Mouse (Mus musculus): Measurements from ENCODE around the gene Il34.

The Il34 gene

DNA sequence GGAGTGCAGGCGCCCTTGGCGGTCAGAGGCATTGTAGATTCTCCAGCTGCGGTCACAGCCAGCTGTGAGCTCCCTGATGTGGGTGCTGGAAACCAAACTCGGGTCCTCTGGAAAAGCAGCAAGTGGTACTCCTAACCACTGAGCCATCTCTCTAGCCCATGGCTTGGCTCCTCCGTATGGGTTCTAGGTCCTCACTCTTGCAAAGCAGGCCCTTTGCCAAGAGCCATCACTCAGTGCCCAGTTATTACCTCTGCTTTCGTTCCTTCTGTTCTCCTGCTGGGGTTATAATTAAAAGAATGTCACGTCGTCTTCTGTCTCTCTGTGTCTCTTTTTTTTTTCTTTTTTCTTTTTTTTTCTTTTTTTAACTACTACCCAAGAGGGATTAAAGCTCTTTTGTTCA lies 72.7 kb downstream of the Il34 start:
- no peak for DNase-seq (ENCODE audit: low read depth)

DNA sequence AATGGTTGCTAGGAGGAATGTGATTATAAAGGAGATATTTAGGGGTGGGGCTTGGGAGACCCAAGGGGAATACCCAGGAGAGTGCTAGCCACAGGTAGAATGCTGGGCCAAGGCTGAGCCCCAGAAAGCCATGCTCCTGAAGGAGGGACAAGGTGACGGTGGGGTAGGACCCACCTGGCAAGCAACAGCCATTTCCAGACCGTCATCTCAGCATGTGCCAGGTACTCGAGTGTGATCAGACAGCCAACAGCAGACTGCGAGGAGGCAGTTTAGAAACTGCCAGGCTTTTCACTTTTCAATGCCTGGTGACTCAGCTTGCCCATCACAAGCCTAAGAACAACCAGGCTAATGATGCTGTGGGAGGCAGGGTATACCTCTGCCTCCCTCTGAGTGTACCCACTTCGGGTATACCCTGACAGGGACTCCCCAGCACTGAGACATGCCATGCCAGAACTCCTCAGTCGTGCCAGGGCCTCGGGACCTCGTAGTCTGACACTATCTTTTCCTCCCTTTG lies 74.3 kb downstream of the Il34 start:
- DNase-seq (ENCODE audit: low read depth): no peak

DNA sequence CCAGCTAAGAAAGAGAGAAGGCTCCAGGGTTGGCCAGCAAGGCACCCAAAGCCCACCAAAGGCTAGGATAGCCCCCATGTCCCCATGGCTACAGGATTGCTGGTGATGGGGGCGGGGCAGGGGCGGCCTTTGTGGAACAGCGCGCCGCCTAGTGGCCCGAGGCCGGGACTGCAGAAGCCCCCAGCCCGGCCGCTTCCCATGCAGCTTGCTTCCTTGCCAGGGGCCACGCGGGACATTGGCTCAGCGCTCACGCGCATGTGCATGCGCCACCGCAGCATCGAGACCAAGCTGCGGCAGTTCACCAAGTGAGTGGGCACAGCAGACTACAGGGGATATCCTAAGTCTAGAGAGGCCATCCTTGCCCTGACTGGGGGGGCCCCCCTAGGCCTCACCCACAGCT lies 78.8 kb downstream of the Il34 start:
- no peak for DNase-seq (ENCODE audit: low read depth)

DNA sequence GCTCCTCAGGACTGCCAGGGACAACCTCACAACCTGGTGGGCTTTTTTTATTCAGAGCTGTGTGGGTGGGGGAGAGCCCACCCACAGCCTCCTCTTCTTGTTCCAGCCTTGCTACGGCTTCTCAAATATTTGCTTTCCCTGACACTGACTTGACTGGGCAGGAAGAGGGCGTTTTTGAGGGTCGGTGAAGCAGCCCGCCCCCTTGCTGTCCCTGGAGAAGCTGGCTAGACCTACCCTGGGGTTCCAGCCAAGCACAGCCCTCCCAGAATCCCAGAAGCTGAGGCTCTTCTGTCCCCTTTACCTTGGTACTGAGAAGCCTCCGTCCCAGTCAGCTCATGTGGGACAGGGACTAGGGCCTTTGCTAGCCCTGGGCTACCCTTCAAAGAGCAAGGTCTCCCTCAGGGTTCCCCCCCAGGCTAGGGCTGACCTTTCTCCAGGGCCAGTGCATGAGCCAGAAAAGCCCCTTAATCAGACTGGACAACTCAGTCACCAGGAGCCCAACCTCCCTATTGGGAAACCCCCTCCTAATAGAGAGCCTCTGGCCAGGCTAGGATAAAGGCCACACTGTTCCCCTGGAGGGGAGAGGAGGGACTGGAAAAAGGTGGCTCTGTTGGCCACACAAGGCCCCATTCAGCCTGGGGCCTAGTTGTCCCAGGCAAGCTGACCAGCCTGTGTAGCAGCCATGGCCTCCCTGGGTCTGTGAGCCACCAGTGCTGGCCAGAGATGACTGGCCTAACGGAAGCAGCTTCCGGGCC lies 80.5 kb downstream of the Il34 start:
- no peak for DNase-seq (ENCODE audit: low read depth)

DNA sequence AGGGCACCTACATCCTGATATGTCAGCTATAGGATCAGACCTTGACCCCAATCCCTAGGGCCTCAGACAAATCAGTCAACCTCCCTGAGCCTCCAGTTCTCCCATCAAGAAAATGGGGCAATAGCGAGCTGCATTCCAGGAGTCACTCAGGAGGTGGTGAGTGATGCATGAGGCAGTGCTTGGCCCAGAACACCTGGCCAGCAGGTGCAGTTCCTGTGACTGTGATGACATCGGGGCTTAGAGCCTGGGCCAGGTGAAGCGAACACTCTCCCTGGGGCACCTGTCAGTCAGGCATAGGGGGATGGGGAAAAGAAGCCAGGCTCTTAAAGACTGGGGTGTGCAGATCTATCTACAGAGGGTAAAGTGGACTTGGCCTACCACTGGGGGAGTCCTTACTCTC lies 81.2 kb downstream of the Il34 start:
- no peak for DNase-seq (ENCODE audit: low read depth)

DNA sequence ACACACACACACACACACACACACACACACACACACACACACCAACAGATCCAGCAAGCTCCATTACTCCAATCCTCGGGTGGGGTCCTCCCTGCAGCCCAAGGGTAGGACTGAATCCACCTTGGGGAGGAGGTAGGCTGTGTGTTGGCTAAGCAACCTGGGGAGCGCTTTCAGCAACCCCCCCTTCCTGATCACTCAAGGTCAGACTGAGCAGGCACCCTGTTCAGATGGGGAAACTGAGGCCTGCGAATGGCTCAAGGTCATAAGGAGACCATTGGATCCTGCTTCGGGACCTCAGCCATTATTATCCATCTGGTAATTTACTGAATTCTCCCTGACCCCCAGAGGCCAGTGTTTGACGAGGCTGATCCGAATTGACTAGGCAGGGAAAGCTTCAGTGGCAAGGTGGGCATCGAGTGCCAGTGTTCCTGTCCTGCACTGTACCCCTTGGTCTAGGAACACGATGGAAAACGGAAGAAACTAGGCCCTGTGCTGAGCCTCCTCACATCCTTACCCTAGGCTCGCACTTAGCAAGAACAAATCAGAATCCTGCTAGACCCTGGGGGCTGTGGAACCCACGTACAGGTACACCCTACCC lies 83.2 kb downstream of the Il34 start:
- DNase-seq (ENCODE audit: low read depth): no peak

DNA sequence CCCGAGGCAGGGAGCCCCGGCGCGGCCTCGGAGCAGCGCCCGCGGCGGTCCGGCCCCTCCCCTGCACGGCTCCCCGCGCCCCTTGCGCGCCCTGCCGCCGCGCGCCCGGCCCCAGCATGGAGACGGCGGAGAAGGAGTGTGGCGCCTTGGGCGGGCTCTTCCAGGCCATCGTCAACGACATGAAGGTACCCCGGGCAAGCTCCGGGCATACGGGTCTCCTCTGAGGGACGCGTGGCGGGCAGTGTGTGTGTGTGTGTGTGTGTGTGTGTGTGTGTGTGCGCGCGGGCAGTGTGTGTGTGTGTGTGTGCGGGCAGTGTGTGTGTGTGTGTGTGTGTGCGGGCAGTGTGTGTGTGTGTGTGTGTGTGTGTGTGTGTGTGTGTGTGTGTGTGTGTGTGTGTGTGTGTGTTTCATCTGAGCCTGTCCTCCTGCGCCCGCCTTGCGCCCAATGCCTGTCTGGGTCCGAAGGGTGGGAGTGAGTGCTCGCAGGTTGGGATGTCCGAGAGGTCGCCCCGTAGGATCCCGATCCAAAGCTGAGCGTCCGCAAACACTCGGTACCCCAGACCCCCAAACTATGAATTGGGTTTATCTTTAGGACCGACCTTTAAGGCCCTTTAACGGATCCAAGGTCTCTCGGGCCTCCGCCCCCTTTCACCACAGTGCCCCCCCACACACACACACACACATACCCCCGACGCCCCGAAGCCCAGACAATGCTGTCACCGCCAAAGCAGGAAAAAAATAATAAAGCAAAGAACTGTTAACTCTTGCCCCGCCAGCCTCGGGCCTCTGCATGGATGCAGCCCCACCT lies 83.9 kb downstream of the Il34 start:
- no peak for DNase-seq (ENCODE audit: low read depth)

DNA sequence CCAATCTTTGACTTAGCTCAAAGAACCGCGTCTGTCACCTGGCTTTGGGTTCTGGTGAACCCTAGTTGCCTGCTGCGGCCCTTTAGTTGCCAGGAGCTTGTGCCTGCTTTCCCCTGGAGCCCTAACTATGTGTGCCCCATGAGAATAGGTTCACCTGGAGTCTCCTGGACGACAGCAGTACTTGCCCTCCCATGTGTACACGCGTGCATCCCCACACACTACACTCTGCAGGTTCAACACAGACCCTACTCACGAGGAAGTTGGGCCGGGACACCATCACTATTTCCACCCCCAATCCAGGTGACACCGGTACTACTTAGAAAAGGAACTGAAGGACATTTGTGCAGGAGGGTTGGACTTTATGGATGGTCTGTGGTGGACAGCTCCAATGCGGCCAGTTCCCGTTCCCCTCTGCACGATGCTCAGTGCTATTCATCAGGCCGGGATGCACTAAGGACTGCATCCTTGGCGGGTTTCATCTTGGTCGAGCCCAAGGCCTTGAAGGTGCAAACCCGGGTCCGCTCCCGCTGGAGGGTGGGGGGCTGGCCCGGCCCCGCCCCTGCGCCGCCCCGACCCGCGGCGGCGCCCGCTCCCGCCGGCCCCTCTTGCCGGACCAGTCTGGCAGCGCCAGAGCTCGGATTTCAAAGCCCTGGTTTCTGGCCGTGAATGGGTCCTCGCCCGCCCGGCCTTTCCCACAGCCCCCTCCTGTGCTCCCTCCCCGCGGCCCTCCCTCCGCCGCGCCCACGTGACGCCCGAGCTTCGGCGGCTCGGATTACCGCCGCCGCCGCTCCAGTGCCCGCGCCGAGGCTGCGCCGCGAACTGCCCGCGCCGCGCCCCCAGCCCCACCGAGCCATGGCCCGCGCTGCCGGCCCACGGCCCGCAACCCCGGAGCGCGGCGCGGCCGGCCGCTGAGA lies 84.8 kb downstream of the Il34 start, which contains the start of gene Mtss1l:
Mtss1l (plus strand) TSS at position 792 of the 914 bp plus-strand sequence.
- DNase-seq (ENCODE audit: low read depth): no peak

DNA sequence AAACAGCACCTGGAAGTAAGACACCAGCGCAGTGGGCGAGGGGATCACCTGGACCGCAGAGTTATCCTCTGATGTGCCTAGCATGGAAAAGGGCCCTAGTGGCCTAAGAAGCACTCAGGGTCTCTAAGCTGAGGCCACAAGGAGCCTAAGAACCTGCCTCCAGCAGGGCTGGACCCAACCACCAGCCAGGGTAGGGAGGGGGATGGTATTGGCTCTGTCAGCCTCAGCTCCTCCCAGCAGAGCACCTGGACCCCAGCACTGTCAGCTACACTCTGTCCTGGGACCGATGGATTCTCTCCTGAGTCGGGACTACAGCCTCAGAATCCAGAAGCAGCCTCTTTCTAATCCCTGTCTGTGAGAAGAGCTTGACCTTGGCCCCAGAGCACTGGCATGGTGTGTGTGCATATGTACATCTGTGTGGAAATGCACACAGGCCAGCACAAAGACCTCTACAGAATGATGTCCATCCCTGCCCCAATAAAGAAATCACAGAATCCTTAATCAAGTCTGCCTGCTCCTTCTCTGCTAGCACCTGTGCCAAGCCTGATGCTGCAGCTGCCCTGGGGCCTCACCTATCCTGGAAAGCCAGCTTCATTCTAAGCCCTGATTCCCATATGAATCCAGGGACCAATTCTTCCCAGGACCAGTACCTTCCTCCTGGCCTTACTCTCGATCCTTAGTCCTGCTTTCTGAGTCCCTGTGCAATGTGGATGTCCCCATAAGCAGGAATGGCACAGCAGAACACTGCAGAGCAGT lies 85.6 kb downstream of the Il34 start:
- no peak for DNase-seq (ENCODE audit: low read depth)

DNA sequence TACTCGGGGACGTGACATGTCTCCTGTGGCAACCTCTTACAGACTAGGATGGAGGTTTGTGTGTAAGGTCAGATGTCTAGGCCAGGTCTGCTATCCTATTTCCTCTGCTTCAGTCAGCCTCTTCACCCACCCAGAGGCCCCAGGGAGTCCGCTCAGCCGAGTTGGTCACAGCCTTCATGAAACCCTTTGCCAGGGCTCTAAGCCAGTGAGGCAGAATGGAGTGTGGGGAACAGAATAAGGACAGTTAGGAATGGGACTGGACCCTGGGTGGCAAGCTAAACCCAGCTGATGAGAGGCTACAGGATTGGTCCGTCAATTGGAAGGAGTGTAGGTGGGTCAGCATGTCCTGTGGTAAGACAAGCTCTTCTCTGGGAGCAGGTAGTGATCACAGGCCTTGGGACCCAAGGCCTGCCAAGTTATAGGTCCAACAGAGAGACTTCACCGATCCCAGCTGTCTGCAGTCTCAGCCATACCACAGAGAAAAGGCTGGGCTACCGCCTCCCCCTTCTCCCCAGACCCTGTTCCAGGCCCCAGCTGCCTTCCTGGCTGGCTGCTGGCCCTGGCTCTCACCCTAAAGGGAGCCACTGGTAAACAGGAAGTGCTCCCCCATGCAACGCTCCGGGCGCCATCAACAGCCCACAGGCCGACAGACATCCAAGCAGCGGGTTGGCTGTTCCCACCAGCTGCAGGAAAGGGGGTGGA lies 86.6 kb downstream of the Il34 start:
- DNase-seq (ENCODE audit: low read depth): no peak

DNA sequence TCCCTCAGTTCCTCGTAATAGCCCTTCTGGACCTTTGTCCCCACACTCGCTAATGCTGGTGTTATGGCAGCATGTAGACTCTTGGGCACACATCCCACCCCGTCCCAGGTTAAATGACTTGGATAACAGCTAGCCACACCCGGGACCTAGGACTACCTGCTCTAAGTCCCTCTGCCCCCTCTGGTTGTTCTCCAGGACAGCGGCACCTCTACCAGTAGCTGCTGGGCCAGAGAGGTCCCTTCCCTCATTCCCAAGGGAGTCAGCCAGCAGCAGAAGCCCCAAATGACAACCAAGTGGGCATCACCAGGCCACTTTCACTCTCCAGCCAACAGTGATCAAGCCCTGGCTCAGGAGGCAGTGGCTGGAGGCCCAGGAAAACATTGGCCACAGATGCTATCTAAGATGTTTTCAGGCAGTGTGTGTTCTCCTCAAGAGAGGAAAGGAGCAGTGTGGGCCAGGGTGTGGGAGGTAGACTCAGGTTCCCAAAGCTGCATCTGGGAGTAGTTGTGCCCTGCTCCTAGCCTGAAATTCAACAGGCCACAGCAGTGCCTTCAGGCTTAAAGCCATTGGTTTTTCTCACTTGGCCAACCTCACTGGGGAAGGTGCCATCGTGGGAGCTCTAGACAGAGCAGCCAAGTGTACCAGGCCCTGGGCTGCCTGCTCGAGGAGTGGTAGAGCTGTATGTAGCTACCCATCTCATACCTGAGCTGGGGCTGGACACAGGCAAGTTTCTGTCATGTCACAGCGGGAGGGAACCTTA lies 87.3 kb downstream of the Il34 start:
- no peak for DNase-seq (ENCODE audit: low read depth)

DNA sequence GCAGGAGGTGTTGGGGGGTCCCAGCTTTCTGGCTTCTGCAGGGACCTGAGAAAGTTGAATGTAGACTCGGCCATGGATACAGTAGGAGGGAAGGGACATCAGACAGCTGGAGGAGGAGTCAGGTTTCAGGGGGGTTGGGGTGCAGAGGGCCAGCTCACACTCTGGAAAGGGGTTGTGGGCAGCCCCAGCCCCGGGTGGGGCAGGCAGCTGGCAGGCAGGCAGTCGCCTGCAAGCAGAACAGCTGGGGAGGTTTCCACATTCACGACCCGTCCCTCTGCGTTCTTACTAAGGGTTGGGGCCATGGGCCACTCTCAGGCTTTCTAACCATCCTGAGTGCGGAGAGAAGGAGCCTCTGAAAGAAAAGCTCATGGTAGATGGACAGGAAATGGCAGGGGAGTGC lies 88.6 kb downstream of the Il34 start:
- DNase-seq (ENCODE audit: low read depth): no peak

DNA sequence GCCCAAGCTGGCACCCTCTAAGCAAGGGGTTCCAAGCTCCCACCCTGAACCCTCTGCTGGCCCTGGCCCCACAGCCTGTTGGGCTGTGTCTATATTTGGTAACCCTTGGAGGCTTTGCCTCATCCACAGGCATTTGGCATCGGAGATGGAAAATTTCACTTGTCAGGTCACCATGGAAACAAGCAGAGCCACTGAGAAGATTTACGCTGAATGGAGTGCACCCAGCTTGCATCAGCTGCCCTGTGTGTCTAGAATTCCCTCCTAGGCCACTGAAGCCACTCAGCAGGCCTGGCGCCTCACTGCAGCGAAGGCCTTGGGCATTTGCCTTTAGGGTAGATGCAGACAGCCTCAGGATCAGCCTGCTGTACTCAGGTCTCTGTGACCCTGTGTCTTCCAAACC lies 89.6 kb downstream of the Il34 start:
- DNase-seq (ENCODE audit: low read depth): no peak

DNA sequence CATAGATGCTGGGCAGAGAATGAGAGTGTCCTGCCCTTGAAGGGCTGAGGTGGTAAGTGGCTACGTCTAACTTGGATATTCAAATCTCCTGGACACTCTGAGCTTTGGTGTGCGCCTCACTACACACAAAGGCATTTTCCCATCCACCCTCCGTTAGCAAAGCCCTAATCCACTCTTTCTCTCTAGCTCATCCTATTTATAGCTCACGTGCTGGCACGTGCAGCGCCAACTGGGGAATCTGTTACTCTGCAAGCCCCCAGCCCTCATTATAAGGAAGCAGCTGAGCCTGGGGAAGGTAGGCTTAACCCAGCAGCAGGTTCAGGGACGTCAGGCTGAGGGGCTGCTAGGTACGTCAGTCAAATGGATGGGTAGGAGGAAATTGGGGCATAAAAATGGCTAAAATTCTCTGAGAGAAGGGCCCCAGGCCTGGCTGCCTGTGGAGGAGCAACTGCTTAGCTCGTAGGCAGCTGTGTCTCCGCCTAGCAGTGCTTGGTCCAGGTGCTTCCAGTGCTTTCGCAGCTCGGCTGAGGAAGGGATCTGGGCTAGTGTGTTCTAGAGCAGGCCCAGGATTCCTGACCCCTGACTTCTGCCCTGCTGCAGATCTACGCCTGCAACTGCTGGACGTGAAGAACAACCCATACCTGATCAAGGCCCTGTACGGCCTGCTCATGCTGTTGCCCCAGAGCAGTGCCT lies 90.8 kb downstream of the Il34 start:
- no peak for DNase-seq (ENCODE audit: low read depth)

DNA sequence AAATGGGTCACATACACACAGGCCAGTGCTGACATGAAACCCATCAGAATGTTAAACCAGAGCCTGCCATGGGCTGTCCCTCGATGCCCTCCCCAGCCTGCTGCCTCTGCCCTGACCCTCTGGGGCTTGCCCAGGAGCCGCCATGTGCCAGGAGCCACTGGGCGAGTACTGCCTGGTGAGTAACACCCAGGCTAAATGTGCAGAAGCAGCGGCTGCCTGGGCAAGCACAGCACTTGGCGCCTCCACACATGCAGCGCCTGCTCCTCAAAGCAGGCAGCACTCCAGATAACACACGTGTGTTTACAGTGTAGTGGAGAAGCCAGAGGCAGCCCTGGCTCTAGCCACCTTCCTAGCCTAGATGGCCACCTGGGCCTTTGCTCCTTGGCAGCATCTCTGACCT lies 92.7 kb downstream of the Il34 start:
- DNase-seq (ENCODE audit: low read depth): no peak

DNA sequence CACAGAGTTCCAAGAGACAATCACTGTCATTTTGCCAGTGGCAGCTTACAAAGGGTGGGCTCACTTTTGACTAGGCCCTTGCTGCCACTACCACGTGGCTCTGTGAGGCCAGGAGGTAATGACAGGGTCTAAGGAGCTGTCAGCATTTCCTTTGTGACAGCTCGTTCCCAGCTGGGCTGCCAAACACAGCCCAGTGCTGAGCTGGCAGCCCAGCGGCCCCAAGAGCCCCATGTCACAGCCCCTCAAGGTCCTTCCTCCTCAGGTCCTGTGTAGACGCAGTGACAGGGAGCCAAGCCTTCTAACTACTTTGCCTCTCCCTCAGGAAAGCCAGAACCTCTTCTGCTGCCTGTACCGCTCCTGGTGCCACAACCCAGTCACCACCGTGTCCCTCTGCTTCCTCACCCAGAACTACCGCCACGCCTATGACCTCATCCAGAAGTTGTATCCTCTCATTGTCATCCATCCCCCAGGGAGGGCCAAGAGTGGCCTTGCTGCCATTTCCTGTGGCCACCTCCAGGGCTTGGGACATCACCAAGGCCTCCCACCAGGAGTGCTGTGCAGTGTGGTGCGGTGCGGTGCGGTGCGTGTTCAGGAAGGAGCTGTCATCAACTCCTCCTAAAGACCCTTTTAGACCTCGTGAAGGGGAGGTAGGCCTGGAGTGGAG lies 94.3 kb downstream of the Il34 start:
- DNase-seq (ENCODE audit: low read depth): no peak

DNA sequence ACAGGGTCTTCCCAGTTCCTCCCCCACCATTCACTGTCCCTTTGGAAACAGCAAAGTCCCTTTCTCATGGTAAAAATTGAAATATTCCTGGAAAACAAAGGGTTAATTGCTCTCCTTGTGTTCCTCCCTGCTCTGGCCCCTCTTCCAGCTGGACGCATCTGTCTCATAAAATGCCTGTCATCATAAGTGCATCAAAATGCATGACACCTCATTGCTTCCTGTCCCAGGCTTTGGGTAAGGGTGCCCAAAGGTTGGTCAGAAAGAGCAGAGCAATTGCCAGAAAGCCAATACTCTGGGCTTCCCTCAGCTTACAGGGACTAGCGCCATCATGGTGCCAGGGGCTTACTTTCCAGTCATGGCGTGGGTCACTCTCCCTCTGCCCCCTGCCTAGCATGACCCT lies 95.1 kb downstream of the Il34 start:
- DNase-seq (ENCODE audit: low read depth): no peak

DNA sequence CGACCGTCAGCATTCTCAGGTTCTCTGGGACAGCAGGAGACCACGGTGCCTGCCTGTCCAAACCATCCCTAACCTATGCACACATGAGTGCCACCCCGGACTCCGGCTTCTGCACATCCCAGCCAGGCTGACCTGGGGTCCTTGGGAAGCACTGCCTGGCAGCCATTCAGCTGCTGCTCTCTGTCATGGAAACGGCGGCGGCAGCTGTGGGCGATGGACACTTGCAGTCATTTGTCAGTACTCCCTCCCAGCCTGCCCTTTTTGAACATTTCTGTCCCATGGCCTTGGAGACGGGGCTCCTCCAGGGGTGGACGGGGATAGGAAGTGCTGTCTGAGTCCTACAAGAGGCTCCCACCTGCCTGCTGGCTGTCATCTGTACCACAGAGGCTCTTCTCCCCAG lies 97.3 kb downstream of the Il34 start:
- DNase-seq (ENCODE audit: low read depth): no peak
